Mouse (Mus musculus): ENCODE measurements around the gene Fgfr1op. TPM values are rescaled to one million over a fixed set of nuclear protein-coding genes. Genes with fewer than 3 reads are reported as not detected.
"Not testable (repeated sequence)": the region's sequence is repeated elsewhere in the genome, so short reads cannot be mapped to it uniquely, and the experiment has no call there.

The Fgfr1op gene
- total RNA-seq, 4 experiments from 2014 or later: 16.3 to 20.0 (median 17.5) TPM

DNA sequence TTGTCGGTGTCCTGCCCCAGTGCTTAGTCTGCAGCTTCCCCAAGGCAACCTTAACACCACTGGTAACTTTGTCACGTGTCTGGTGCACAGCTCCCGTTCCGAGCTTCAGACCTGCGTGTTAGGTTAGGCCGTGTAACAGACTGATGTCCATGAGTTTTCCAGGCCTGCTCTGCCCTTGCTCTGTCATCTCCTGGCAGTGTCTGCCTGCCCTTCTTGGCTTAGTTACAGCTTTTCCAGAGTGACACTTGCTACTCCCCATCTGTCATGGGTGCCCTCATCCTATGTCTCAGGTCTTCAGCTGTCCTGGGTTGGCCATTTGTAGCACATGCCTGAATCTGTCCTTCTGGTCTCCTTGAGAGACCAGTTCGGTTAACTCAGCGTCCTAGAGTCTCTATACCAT, 2.1 kb downstream of the Fgfr1op start:
- DNase-seq (ENCODE audit: low spot score): peak; percentile 33

DNA sequence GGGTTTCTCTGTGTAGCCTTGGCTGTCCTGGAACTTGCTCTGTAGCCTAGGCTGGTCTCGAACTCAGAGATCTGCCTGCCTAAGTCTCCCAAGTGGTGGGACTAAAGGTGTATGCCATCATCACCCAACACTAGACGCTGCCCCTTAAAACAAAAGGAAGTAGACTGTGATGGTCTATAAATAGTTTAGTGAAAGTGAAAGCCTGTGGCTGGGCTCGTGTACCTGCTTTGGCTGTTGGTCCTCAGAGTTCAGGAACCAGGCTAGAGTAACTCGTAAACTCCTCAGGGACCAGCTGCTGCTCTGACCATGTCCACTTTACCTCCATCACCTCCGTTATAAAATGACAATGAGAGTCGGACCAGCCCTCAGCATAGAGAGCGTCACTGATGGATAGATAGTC, 5.0 kb downstream of the Fgfr1op start:
- DNase-seq (ENCODE audit: low spot score): no peak

DNA sequence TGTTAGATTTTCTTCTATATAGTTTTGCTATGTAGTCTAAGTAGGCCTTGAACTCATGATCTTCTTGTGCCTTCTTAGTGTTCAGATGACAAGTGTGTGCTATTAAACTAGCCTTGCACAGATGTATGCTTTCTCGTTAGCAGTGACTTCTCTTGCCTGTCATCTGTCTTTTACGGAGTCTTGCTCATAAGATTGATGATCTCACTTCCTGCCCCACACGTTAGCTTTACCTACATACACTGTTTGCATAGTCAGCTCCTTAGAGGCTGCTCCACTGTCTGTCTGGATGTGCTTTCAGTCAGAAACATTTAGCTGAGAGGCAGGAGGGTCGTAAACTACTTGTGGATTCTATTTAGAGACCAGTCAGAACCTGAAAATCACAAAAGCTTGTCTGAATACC, 5.8 kb downstream of the Fgfr1op start:
- no peak for DNase-seq (ENCODE audit: low spot score)

DNA sequence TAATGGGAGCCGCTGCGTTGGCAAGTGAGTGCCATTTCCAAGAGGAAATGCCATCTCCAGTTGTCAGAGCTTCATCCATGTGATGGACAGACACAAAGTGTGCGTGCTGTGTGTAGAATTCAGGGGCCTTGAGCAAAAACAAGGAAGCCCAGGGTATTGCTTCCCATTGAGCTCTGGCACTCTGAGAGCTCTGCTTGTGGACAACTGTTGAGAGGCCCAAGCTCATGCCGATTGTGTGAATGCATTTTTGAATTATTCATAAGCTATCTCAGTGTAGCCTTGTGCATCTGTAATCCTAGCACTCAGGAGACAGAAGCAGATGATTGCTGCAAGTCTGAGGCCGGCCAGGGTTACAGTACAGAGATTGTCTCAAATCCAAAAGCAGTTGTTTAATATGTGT, 11.8 kb downstream of the Fgfr1op start:
- no peak for DNase-seq (ENCODE audit: low spot score)

DNA sequence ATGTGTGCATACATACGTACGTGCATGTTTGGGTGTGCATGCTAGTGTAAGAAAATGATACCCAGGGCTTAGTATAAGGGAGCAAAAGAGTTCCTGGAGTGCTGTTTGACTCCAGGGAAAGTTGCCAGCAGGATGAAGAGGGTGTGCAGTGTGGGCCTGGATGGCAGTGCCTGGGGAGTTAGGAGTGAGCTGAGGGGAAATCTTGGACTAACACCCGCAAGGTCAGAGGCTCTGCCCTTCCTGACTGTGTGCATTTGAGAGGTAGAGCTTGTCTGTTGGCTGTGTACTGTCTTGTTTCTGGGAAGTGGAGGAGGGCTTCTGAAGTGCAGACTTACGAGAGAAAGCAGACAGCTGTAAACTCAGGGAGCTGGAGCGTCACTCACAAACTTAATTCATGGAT, 18.5 kb downstream of the Fgfr1op start:
- no peak for DNase-seq (ENCODE audit: low spot score)

DNA sequence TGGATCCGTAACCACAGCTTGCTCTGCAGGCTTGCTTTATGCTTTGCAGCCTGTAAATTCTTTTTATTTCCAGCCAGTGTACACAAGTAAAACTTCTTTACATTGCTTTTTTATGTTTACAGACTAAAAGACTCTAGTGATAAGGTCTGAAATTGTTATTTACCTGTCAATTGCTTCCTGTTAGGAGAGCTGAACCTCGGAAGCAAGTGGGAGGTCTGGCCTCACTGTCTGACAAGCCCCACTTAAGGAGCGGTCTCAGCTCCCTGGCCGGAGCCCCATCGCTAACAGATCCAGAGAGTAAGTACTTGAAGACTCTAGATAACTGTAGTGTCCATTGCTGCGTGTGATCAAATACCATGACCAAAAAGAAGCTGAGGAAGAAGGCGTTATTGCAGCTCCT, 18.9 kb downstream of the Fgfr1op start:
- no peak for DNase-seq (ENCODE audit: low spot score)

DNA sequence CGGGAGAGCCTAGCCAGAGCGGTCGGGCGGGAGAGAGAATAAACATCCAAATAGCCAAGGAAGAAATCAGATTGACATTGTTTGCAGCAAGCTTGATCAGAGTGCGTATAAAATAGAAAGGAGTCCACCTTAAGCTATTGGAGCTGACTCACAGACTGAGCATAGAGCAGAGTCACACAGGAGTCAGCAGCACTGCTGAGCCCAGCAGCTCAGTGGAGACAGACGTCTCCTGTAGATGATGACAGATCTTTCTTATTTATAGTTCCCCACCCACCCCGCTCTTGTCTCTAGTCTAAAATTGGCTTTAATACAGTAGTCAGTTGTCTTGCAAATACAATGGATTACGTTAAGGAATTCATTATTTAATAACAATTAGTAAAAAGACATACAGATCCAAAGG, 28.4 kb downstream of the Fgfr1op start:
- DNase-seq (ENCODE audit: low spot score): no peak

DNA sequence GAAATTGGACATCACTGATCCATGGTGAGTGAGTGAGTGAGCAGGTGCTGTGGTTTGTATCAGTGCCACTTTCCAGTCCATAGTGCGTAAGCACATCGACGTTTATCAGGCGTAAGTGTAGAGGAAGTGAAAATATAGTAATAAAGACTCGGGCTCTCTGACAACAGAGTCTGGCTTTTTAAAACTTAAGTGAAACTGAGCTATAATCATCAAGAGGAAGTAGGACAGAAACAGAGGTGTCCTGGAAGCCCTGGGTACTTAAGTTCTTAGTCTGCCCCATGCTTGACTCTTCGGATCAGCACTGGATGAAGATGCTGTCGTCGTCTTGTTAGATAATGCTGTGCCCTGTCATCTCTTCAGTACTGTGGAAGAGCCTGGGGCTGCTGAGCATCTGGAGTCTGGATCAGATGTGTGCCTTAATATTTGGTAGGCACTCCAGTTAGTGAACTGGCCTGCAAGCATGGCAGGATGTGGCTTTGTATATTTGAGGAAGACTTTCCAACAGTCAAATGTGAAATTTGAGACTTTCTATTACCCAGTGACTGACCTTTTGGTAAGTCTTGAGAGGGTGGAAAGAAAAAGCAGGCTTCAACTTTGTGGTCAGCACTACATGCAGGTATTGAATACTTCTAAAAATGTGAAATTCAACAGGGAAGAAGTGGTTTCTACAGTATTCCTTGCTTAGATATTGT, 30.5 kb downstream of the Fgfr1op start:
- no peak for DNase-seq (ENCODE audit: low spot score)

DNA sequence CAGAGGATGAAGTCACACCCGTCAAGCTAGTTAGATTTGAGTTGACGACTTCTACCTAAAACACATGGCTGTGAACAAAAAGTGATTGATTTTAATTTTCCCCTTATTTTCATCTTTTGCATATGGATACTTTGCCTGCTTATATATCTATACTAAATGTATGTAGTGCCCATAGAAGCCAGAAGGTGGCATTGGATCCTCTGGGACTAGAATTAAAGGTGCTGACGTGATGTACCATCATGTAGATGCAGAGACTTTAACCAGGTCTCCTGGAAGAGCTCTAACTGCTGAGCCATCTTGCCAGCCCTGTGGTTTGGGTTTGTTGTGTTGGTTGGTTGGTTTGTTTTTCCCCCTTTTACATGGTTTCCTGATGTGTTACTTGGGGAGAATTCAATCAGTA, 32.4 kb downstream of the Fgfr1op start:
- DNase-seq (ENCODE audit: low spot score): no peak

DNA sequence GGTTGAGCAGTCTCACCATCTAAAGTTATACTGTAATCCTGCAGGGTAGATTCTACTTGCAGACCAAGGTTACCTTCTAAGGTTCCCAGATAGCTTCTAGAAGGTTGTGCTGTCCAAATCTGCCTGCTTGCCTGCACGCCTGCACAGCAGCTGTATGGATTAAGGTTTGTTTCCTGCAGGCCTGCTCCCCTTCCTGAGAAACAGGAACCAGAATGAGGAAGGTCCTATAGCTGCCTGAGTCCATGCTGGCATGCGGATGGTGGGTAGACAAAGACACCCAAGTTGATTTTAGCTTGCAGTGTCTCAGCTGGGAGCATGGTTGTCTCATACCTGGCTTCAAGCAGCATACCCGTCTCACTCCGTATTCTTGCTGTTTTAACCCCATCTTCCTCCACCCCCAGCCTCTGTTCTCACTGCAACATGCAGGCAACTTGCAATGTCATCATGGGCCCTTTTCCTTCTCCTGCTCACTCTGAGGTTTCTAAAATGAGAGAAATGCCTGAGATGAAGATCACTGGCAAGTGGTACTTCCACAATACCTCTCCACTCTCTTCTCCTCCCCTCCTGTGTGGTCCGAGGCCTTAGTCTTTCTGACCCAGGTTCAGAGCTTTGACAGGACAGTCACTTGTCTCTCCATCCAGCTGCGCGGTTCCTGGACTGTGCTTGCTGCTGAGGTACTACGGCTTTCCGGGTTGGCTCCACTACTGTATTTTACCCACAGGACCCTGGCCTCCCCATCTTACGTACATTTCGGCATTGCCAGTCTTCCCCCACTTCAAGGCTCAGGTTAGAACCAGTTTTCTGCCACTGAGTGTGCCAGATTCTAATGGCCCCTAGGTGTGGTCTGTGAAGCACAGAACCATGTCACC, 34.0 kb downstream of the Fgfr1op start:
- DNase-seq (ENCODE audit: low spot score): no peak

DNA sequence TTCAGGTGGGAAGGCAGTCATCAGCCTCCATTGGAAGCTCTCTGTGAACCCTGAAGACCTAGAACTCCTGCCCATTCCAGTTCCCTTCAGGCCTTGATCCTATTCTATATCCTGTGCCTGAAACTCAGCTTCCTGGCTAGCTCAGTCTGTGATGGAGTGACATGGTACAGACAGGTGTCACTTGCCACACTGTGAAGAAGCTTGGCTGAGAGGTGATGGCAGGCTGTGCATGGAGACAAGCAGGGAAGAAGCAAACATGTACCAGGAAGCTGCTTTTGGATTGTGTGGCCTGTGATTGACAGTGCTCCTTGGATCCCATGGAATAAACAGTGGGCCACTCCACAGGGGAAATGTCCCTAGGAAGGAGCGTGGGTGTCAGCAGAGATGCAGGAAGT, 34.6 kb downstream of the Fgfr1op start:
- DNase-seq (ENCODE audit: low spot score): no peak

DNA sequence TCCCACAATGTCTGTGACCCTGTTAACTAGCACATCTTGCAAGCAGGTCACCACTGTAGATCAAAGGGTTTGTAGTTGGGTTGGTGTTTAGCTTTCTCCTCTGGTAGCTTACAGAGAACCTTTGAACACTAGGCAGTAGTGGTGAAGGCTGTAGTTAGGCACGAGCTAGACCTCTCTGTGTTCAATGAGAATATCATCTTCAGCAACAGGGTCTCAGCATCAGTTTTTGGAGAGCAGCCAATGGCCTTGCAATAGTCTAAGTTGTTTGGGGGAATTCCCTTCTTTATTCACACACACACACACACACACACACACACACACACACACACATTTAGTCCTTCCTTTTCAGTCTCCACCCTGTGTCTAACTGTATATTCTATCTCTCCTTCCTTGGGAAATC, 38.2 kb downstream of the Fgfr1op start:
- no peak for DNase-seq (ENCODE audit: low spot score)

DNA sequence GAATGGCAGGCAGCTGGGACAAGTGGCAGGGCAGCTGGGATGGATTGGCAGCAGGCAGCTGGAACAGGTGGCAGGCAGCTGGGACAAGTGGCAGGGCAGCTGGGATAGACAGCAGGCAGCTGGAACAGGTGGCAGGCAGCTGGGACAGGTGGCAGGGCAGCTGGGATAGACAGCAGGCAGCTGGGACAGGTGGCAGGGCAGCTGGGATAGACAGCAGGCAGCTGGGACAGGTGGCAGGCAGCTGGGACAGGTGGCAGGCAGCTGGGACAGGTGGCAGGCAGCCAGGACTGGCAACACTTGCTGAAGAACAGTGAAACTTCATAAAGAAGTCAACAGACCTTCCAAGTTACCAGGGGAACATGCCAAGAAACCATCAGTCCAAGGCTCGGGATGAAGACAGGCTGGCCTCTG, 39.9 kb downstream of the Fgfr1op start:
- DNase-seq (ENCODE audit: low spot score): not testable (repeated sequence)

DNA sequence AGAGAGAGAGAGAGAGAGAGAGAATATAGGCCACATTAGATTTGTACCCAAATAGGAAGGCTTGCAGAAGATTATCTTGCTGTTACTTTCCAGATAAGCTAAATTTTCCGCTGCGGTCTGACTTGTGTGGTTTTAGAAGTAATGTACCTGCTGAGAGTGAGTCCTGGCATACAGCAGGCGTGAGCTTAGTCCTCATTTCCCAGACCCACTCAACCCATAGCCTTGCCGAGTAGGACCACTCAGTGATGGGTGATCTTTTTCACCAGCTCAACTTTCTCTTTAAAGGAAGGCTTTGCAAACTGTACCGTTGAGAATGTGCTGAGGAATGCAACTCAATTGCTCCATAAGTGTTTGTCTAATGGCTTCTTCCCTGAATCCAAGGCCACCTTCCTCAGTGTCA, 41.4 kb downstream of the Fgfr1op start:
- no peak for DNase-seq (ENCODE audit: low spot score)

DNA sequence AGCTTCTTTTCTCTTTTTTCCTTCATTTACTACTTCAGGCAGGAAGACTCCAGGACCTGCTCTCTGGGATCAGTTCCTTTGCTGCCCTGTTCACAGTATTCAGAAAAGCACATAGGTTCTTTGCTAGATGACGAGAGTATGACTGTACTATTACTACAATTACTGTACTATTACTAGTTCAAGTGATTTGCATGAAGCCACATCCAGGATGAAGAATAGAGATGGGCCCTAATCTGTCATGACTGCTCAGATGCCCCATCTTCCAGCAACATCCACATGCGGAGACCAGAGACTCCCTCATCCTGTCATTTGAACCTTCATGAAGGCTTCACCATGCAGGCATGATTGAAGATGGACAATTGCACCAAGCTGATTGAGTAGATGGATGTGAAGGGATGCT, 44.4 kb downstream of the Fgfr1op start:
- DNase-seq (ENCODE audit: low spot score): no peak

DNA sequence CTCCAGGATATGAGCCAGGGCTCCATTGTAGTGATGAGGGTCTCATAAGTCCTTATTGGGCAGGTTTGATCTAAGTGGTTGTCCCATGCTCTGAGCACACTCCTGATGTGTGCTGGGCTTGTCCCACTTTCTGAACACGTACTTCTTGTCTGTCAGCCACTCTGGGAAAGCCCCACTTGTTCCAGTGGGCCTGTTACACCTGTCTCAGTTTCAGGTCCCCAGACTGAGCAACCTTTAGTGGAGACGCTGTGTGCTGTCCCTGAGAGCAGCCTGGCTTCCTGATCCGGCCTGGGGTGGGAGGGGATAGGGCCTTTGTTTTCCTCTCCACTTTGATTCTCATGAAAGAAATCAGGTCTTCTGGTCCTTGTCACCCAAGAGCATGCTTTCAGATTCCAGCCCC, 44.9 kb downstream of the Fgfr1op start:
- no peak for DNase-seq (ENCODE audit: low spot score)

DNA sequence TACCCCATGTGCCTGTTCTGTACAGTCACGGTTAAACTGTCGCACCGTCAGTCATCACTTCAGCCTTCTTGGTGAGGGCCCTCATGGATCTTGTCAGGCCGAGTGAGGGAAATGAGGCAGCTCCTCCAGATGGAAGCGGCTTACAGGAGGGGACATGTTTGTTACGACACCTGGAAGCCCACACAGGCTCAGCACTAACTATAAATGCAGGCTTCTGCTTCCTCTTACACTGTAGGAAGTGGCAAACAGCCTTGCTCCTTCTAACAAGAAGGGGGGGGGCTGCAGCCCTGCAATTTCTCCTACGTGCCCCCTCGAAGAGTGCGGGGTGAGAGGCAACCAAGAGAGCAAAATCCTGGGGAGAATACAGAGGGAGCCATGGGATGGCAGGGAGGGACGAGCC, 45.4 kb downstream of the Fgfr1op start:
- DNase-seq (ENCODE audit: low spot score): no peak

DNA sequence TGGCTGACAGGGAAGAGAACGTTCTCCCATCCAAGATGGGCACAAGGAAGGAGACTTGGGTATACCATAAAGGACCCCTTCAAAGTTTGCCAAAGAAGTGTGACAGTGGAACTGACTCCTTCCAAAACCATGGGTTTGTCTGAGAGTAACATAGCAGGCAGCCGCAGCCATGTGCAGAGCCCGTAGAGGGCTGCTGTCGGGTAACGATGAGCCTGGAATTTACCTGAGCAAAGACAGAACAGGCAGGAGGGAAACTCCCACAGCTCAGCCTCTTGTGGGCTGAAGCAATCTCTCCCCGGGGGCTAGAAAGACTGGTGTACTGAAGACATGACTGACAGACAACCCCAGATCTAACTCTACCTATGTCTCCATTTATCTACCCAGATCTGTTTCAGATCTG, 46.1 kb downstream of the Fgfr1op start:
- no peak for DNase-seq (ENCODE audit: low spot score)

DNA sequence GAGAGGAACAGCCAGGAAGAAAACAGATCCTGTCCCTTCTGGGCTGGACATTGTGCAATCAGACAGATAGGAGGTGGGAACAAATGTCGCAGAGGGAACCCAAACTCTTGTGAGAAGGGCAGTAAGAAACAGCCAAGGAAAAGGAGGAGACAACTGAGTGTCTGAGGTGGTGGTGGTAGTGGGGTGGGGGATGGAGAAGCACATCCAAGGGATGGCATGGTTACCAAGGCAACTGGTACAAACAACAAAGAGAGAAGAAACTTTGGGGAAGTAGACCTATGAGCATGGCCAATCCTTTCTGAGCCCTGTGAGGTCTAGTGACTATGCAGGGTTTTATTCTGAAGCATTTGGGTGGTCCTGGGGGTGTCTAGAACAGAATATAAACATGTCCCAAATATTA, 49.1 kb downstream of the Fgfr1op start:
- DNase-seq (ENCODE audit: low spot score): no peak

DNA sequence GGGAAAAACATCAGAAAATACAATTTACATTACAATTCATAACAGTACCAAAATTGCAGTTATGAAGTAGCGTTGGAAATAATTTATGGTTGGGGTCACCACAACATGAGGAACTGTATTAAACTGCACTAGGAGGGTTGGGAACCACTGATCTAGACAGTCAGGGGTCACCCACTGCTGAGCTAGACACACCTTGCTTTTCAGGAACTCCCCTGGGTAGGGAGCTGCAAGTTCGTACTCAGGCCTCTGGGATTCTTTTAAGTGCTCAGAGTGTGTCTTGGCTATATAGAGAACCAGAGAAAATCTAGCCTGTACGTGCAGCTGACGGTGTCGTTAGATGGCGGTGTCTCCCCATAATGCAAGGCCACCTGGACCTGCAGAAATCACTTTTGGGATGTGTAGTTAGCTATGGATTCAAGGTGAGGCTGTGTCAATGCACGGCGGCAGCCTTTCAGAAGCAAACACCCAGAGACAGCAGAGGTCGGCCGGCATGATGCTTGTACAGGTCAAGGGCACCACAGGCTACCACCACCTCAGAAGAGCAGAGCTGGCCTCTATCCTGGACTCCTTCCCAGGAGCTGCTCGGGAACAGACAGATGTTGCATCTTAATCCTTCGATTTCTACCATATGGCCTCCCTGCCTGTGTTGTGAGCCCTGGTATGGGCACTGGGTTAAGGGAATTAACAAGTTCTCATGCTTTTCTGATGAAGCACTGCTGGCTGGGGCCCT, 49.9 kb downstream of the Fgfr1op start:
- DNase-seq (ENCODE audit: low spot score): no peak

DNA sequence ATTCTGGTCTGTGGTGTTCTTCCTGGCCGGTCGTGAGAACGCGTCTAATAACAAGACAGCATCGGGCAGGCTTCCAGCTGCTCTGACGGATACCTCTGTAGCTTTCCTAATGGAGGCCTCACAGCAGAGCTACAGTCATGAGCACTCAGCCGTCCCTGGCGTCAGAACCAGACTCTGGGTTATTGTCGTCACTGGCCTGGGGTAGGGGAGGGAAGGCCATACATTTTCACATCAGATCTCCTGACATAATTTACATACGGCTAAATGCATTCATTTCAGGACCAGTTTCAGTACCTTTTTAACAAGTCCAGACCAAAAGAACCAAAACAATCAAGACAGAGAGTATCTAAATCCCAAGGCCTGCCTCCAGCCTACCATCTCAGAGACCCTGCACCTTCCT, 57.9 kb downstream of the Fgfr1op start:
- no peak for DNase-seq (ENCODE audit: low spot score)

DNA sequence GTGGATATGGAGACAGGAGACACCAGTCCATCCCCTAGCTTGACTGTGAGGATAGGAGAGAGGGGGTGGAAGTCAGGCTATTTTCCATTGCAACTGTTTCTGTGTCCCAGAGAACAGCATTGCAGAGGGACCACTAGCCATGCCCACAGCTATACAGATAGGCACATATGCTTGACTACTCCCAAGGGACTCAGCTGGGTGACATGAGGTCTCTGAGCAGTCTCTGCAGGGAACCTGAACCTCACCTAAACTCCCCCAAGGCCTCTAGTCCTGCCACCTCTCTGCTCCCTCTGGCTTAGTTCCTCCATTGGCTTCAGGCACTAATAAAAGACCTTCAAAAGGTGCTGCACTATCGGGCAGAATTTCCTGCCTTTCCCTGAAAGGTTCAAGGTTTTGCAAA, 58.8 kb downstream of the Fgfr1op start:
- DNase-seq (ENCODE audit: low spot score): no peak

DNA sequence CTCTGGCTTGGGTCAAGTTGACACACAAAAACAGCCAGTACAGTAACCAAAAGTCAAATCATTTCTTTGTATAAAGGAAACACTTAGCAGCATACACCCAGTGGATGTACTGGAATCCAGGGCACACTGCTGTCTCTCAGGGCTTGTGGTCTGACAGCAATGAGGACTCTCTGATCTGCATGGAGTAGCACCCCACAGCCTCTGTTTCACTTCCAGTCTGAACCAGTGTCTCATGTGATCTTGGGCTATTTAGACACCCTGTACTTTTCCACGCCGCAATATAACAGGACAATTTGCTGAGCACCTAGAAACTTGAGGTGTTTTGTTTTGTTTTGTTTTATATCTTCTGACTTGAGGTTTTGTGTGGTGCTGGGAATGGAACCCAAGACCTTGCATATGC, 59.9 kb downstream of the Fgfr1op start:
- DNase-seq (ENCODE audit: low spot score): no peak

Measured in heart, adult 8-10 months (tissue).